Mouse (Mus musculus) hindbrain, embryonic 16.5 days (tissue): Measurements from ENCODE around the gene Nepro. TPM values are rescaled to one million over a fixed set of nuclear protein-coding genes. Genes with fewer than 3 reads are reported as not detected.

Experiments used
- ATAC-seq: fragments of 200-750 bp; cut with Nextera tagmentation; 2 replicates; pipeline ENCODE4 v1.8.0; 2017; ENCODE audit warnings: moderate TSS enrichment, moderate library complexity
- H3K27ac ChIP-seq: fragments of 300-500 bp; sonication (generic); 2 replicates; pipeline ENCODE4 v1.5.1; 2014; ENCODE audit warnings: low read depth, mild to moderate bottlenecking, control low read depth, low read length, moderate library complexity
- H3K27me3 ChIP-seq: fragments of 300-500 bp; sonication (generic); replicated peaks from 2 replicates; pipeline ENCODE4 v1.6.1; 2014; ENCODE audit warnings: low read length; ENCODE audit not compliant: control insufficient read depth, insufficient read depth
- H3K36me3 ChIP-seq: fragments of 300-500 bp; sonication (generic); 2 replicates; pipeline ENCODE4 v1.6.1; 2014; ENCODE audit warnings: mild to moderate bottlenecking, low read length, moderate library complexity, mixed read lengths; ENCODE audit not compliant: control insufficient read depth, insufficient read depth
- H3K4me1 ChIP-seq: fragments of 300-500 bp; sonication (generic); 2 replicates; pipeline ENCODE4 v1.6.1; 2014; ENCODE audit warnings: low read depth, low read length; ENCODE audit not compliant: control insufficient read depth, insufficient read depth
- H3K4me2 ChIP-seq: fragments of 300-500 bp; sonication (generic); 2 replicates; pipeline ENCODE4 v1.6.1; 2014; ENCODE audit warnings: mild to moderate bottlenecking, low read length, control low read depth, moderate library complexity
- H3K4me3 ChIP-seq: fragments of 300-500 bp; sonication (generic); 2 replicates; pipeline ENCODE4 v1.5.1; 2014; ENCODE audit warnings: mild to moderate bottlenecking, low read length, control low read depth, moderate library complexity
- H3K9ac ChIP-seq: fragments of 300-500 bp; sonication (generic); 2 replicates; pipeline ENCODE4 v1.6.1; 2014; ENCODE audit warnings: low read depth, mild to moderate bottlenecking, control low read depth, low read length, moderate library complexity
- H3K9me3 ChIP-seq: fragments of 300-500 bp; sonication (generic); 2 replicates; pipeline ENCODE4 v1.6.1; 2014; ENCODE audit warnings: mild to moderate bottlenecking, low read length, moderate library complexity; ENCODE audit not compliant: control insufficient read depth
- WGBS: fragments of 180-500 bp; shearing (Covaris S2); extraction: QIAGEN DNeasy Blood & Tissue Kit; methylation state at CpG from one replicate; pipeline ENCODE4 v1.1.7; 2014; 5-methylcytosine and 5-hydroxymethylcytosine counted together
- polyA plus RNA-seq: library from polyadenylated mRNA; unstranded; fragments of >200 nt; fragmentation: Nextera tagmentation; extraction: Ambion mirVana; gene quantifications from 2 replicates; pipeline ENCODE4 v1.2.1, GENCODE M21; 2015

The Nepro gene
- polyA plus RNA-seq, 1 experiment from 2014 or later: 3.2 TPM

DNA sequence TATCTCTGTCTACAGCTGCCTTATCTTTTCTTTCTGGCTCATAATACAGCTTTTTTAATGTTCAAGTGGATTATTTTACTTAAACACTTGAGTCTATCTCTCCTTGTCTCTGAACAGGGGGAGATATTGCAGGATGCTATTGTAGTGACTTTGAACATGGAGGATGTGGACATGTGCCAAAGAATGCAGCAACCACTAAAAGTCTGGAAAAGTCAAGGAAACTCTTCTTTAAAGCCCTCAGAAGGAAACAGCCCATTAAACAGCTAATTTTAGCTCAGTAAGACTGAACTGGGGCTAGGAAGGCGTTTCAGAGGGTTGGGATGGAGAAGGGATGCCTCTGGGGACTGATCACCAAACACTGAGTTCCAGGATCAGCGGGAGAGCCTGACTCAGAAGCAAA is 1.4 kb upstream of the Nepro start:
- no peak for ATAC-seq
- H3K27ac ChIP-seq: no peak overlapping the region
- H3K27me3 ChIP-seq: no peaks in the 10 kb centered on the region
- no peaks in the 10 kb centered on the region for H3K36me3 ChIP-seq
- no peaks in the 10 kb centered on the region for H3K9me3 ChIP-seq
- 79% methylated on average over 2 of the region's 2 CpGs for WGBS
- H3K4me3 ChIP-seq: no peak overlapping the region
- no peak overlapping the region for H3K9ac ChIP-seq
- H3K4me1 ChIP-seq: peaks cover 13% of the 10 kb centered on the region
- H3K4me2 ChIP-seq: no peak overlapping the region

DNA sequence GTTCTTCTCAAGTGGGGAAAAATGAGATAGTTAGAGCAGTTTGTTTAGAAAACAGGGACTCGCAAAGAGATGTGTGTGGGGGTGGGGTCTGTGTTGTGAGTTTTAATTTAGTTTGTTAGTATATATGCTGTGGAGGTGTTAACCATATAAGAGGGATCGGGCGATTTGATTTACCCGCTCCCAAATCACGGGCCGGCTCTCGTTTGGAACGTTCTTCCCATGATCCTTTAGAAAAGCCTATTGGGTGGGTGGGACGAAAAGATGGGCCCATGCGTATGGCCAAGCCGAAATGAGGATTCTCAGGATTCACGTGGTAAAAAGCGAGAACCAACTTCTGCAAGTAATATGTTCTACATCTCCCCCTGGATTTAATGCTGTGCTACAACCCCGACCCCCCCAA is 746 bp downstream of the Nepro start:
- peak overlapping the region; percentile 82 for H3K4me2 ChIP-seq
- ATAC-seq: peak; percentile 43
- peak overlapping the region; percentile 96 for H3K27ac ChIP-seq
- H3K4me3 ChIP-seq: peak overlapping the region; percentile 91
- H3K9me3 ChIP-seq: no peaks in the 10 kb centered on the region
- under 1% methylated on average over 14 of the region's 14 CpGs for WGBS
- peak overlapping the region; percentile 97 for H3K9ac ChIP-seq
- H3K27me3 ChIP-seq: no peaks in the 10 kb centered on the region
- H3K36me3 ChIP-seq: 0 out of 2 replicates have a peak, but pooled peaks cover 3% of the 10 kb centered on the region
- H3K4me1 ChIP-seq: peaks cover 13% of the 10 kb centered on the region

DNA sequence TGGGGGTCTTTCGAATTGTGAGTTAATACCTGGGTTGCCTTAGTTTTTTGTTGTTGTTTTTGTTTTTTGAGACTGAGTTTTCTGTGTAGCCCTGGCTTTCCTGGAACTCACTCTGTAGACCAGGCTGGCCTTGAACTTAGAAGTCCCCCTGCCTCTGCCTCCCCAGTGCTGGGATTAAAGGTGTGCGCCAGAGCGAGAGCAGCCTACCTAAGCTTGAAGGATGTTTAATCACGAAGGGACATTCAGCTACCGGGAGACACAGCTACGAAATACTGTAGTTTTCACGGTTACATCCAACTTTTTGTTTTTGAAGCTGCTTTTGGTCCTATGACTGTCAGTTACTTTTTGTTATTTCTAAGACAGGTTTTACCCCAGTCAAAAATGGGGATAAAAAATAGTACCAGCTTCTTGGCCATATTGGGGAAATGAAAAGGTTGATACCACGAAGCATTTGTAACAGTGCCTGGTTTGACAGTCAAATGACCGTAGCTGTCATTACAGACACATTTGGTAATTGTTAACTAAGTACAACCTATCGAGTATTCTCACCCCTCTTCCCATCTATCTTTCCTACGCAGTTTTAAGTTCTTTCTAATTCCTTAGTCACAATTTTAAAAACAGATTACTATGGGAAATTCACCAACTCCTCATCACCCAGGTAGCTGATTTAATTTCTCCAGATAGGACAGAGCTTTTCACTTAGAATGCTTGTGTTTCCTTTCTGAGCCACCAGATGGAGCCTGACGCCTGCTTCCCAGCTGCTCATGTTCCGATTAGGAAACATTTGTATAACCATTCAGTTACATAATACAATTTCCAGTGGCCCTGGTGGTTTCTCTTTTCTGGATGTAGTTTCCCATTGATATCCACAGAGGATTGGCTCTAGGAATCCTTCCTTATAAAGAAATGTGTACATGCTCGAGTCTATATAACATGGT is 1.5 kb downstream of the Nepro start:
- Histone ChIP-seq H3K4me2 (peak overlapping the region; percentile 82), H3K27me3 (no peaks in the 10 kb centered on the region), H3K4me1 (peaks cover 13% of the 10 kb centered on the region), H3K9me3 (no peaks in the 10 kb centered on the region), H3K9ac (peak overlapping the region; percentile 97), H3K36me3 (peaks cover 5% of the 10 kb centered on the region; the same call in 1 of the 2 replicates), H3K27ac (no peak overlapping the region), H3K4me3 (peak overlapping the region; percentile 91)
- no peak for ATAC-seq
- 49% methylated on average over 14 of the region's 14 CpGs for WGBS

DNA sequence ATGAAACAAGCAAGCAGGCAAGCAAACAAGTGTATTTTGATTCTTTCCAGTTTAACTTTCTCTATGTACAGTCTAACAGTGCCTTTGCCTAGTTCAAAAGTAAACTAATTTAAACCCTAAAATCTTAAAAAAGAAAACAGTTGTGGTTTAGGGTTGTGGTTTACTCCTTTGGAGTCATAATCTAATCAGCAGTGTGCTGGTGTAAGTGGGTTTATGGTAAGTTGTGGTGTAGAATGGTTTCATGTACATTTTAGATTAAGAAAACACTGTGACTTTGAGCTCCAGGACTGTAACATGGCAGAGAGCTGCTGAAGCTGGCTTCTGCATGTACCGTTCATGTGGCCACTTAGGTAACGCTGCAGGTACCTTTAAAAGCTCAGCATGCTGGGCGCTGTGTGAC is 3.4 kb downstream of the Nepro start:
- H3K36me3 ChIP-seq: peaks cover 12% of the 10 kb centered on the region
- no peak overlapping the region for H3K4me3 ChIP-seq
- H3K4me1 ChIP-seq: peaks cover 13% of the 10 kb centered on the region
- 96% methylated on average over 3 of the region's 3 CpGs for WGBS
- no peak overlapping the region for H3K27ac ChIP-seq
- no peaks in the 10 kb centered on the region for H3K9me3 ChIP-seq
- no peak overlapping the region for H3K4me2 ChIP-seq
- H3K9ac ChIP-seq: no peak overlapping the region
- H3K27me3 ChIP-seq: no peaks in the 10 kb centered on the region
- no peak for ATAC-seq

DNA sequence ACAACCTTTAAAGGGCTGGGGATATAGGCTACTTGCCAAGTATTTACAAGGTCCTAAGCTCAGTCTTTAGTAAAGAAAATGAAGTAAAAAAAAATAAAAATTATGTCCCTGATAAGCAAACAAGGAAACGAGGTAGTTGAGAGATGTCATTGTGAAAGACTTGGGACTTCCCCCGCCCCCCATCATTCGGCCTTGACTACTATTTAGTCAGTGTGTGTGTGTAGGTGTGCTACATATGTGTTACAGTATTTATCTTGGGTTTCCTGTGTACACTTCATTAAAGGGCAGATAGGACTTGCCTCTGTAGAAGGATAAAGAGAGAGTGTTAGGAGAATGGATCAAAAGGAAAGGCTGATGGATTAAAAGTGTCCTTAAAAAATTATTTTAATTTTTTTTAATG is 10.0 kb downstream of the Nepro start:
- Histone ChIP-seq H3K9me3 (no peaks in the 10 kb centered on the region), H3K4me1 (no peaks in the 10 kb centered on the region), H3K4me2 (no peak overlapping the region), H3K9ac (no peak overlapping the region), H3K36me3 (peaks cover 45% of the 10 kb centered on the region), H3K27ac (no peak overlapping the region), H3K27me3 (no peaks in the 10 kb centered on the region), H3K4me3 (no peak overlapping the region)
- no peak for ATAC-seq
- WGBS: 86% methylated on average over 3 of the region's 3 CpGs

DNA sequence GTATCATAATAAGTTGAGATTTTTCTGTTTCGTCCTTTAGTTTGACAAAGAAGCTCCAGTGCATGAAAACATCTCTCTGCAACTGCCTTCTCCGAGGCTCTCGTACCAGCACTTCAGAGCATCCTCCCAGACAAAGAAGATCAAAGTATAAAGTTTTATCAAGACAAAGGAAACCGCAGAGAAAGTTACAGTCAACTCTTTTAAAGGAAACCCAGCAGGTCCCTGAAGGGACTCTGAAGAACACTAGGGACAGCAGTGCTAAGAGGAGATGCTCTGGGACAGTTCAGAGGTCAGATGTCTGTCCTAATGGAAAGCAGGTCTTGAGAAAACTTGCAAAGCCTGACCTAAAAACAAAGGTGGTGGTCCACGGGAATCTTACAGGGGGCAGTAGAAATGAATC is 11.6 kb downstream of the Nepro start:
- no peak overlapping the region for H3K4me2 ChIP-seq
- H3K9ac ChIP-seq: no peak overlapping the region
- H3K27ac ChIP-seq: no peak overlapping the region
- WGBS: 89% methylated on average over 5 of the region's 5 CpGs
- no peaks in the 10 kb centered on the region for H3K4me1 ChIP-seq
- H3K27me3 ChIP-seq: no peaks in the 10 kb centered on the region
- H3K9me3 ChIP-seq: no peaks in the 10 kb centered on the region
- no peak for ATAC-seq
- H3K4me3 ChIP-seq: no peak overlapping the region
- H3K36me3 ChIP-seq: peaks cover 42% of the 10 kb centered on the region

DNA sequence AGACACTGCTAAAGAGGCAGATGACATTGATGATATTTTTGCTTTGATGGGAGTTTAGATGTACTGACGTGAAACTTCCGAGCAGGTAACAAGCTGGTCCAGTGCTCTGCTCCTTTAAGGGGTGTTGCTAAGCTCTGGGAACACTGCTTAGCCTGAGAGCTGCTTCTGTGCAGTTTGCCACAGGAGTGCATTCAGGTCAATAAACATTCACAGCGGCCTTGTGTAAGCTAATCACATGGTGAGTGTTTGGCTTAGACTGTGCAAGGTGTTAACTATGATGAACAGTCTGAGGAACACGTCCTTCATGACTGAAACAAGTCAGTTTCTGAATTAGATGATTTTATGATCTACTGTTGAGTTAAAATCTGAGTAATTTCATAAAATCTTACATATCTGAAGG is 12.0 kb downstream of the Nepro start:
- Histone ChIP-seq H3K27ac (no peak overlapping the region), H3K4me1 (no peaks in the 10 kb centered on the region), H3K36me3 (peaks cover 42% of the 10 kb centered on the region), H3K4me3 (no peak overlapping the region), H3K4me2 (no peak overlapping the region), H3K9ac (no peak overlapping the region), H3K27me3 (no peaks in the 10 kb centered on the region), H3K9me3 (no peaks in the 10 kb centered on the region)
- 88% methylated on average over 4 of the region's 4 CpGs for WGBS
- no peak for ATAC-seq

DNA sequence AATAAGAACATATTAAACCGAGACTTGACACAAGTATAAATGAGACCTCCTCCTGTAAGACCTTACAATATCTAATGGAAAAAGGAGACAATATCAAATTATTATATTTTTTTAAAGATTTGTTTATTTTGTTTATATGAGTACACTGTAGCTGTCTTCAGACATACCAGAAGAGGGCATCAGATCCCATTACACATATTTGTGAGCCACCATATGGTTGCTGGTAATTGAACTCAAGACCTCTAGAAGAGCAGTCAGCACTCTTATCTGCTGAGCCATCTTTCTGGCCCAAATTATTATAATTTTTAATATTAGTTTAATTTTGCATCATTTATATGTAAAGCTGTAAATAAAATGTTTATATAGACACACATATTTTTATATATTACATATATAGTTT is 18.7 kb downstream of the Nepro start:
- no peaks in the 10 kb centered on the region for H3K9me3 ChIP-seq
- H3K27ac ChIP-seq: no peak overlapping the region
- H3K4me3 ChIP-seq: no peak overlapping the region
- H3K9ac ChIP-seq: no peak overlapping the region
- H3K36me3 ChIP-seq: peaks cover 21% of the 10 kb centered on the region
- H3K27me3 ChIP-seq: no peaks in the 10 kb centered on the region
- H3K4me2 ChIP-seq: no peak overlapping the region
- ATAC-seq: no peak
- peaks cover 13% of the 10 kb centered on the region for H3K4me1 ChIP-seq
- WGBS: 98% methylated on average over 1 of the region's 1 CpGs

DNA sequence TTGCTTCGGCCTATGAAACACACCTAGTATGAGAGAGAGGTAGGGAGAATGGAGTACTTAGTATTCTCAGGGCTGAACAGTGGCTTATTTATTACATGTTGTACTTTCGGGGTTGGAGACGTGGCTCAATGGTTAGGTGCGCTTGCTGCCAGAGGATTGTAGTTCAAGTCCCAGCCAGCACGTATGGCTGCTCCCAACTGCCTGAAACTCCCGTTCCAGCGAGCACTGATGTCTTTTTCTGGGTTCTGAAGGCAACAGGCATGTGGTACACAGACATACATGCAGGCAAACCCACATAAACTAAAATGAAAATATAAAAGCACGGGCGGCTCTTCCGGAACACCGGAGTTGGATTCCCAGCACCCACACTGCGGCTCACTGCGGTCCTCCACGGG is 21.4 kb downstream of the Nepro start:
- H3K4me2 ChIP-seq: peak overlapping the region; percentile 72
- H3K4me3 ChIP-seq: peak overlapping the region; percentile 88
- peak; percentile 21 for ATAC-seq
- H3K27me3 ChIP-seq: no peaks in the 10 kb centered on the region
- H3K9me3 ChIP-seq: no peaks in the 10 kb centered on the region
- peaks cover 13% of the 10 kb centered on the region for H3K4me1 ChIP-seq
- H3K9ac ChIP-seq: peak overlapping the region; percentile 94
- peak overlapping the region; percentile 98 for H3K27ac ChIP-seq
- 7% methylated on average over 14 of the region's 14 CpGs for WGBS
- H3K36me3 ChIP-seq: peaks cover 9% of the 10 kb centered on the region
